Mouse (Mus musculus) cerebellum, adult (tissue): ENCODE measurements around the gene Degs2.
A peak's percentile ranks its signal among the peaks of the same experiment; 100 is the strongest.

Source experiments
- ATAC-seq: cut with Nextera tagmentation; 2 replicates; pipeline ENCODE4 v1.9.2; 2017; ENCODE audit warnings: mild to moderate bottlenecking, moderate library complexity, mixed read lengths; ENCODE audit not compliant: insufficient number of reproducible peaks, low FRiP score, low TSS enrichment

Gene Degs2

GRCm38 (mm10) chr12:108701221-108701620, 894 bp downstream of the Degs2 start:
- no peak for ATAC-seq

DNA sequence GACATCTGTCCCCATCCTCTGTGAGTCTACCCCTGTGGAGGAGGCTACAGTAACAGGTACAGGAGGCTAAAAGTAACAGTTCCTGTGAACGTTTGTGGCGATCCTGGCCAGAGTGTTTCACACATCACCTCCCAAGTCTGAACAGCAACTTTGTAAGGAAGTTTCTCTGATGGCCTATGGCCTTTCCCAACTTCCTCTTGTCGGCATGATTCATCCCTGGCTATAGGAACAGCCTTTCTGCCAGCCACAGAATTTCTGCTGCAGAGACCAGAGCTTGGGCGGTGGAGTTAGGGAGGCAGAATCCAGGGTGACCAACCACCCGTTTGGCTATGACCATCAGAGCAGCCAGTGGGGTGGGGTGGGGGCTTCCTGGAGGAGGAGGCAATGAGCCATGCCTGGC, 2.1 kb downstream of the Degs2 start:
- no peak for ATAC-seq

DNA sequence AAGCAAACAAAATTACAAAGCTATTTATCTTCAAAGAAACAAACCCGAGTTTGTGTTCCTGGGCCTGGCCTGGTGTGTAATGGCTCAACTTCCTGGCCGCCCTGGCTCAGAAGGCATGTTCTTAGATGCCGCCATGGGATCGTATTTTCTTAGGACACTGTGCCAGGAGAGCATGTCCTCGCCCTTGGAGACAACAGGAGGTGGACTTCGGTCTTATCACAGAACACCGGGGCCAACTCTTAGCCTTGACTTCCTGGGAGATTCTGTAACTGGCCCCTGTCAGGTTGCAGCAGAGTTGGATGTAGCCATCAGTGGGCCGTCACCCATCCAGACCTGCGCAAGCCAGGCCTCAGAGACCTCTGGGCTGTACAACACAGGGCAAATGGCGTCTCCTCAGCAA, 2.5 kb downstream of the Degs2 start:
- no peak for ATAC-seq

DNA sequence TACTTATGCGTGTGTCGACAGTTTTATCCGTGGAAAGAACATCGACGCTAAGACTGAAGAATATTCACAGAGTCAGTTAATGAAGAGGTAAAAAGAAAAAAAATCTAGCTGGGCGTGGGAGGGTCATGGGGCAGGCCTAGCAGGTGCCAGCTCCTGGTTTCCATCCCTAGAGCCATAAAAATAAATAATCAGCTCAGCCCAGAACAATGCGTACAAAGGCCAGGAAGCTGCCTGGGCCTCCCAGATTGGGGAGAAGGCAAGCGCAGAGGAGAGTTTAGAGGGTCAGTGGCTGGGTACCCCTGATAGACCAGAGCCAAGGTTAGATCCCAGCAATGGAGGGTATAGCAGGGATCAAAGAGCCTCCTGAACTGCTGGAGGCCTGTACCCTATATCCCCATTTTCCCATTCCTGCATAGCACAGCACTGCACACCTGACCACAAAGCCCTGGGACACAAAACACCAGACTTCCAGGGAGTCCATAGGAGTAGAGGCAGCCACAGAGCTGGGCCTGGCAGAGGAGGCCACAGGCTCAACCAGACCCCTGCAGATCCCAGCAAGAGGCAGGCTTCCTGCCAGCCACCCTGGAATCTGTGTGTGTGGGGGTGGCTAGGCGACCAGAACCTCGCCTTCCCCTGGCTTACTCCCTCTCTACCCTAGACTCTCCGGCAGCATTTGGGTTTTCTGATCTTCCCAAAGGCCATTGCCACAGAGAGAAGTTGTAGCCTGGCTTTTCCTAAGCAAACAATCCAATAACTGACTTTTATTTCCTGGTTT, 3.2 kb downstream of the Degs2 start:
- no peak for ATAC-seq

DNA sequence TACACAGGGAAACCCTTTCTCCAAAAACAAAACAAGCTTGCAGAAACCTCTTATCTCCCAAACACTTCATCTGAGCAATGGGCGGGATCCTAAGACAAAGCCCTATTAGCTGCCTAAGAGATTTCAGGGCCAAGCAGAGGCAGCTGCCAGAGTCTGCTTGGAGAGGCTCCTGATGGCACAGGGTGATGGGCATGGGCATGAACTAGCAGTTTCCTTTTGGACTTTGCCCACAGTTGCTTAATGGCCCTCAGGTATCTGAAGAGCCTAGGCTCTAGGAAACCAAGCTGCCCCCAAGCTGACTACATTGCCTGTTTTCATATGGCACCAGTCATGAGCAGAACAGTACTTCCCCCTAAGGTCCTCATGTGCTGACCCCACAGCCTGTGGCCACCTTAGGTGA, 7.9 kb downstream of the Degs2 start:
- no peak for ATAC-seq

GRCm38 (mm10) chr12:108693592-108693991, 8.5 kb downstream of the Degs2 start:
- ATAC-seq: no peak

DNA sequence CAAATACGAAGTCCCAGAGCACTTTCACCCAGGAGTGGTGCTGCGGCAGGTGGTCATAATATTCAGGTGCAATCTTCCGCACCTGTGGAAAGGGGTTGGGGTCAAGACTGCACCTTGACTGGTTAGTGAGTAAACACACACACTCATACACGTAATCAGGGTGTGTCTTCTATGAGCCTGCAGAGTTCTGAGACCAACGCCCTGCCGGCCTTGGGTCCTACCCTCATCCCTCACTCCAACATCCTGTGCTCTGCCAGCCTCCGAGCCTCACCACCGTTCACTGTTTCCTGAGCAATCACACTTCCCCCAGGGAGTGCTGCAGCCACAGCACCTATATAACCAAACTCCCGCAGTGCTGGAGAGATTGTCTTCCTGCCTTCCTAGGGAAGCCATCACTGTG, 11.6 kb downstream of the Degs2 start:
- ATAC-seq: no peak

DNA sequence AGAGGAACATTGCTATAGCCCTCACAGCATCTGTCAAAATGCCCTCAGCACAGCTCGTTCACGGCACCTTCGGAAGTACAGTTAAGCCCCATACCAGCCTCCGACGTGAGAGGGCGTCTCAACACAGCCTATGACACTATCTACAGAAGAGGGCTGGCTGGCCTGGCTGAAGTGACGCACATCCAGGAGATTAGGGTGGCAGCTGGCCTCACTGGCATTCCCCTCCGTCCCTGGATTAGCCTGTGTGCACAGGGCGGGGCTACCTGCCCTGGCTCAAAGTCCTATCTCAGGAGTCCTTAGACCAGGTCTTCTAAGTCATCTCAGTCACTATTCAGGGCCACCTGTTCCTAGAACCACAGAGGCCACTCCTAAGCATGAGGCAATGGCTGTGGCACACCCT, 12.9 kb downstream of the Degs2 start:
- ATAC-seq: no peak

DNA sequence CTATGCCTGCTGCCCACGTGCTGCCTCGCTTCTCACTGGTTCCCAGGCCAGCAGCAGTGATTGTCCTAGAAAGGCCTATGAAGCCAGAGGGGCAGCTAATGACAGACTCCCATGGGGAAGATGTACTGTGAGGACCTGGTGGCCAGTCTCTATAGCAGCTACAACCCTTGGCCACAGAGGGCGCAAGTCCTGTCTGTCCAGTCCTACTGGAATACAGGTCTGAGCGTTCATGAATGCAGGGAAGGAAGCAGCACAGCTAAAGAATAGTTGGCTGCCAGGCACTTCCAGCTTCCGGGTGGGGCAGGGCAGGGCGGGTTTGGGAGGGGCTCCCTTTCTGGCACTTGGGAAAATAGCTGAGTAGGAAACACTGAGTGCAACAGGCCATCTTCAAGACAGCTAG, 15.2 kb downstream of the Degs2 start:
- no peak for ATAC-seq

DNA sequence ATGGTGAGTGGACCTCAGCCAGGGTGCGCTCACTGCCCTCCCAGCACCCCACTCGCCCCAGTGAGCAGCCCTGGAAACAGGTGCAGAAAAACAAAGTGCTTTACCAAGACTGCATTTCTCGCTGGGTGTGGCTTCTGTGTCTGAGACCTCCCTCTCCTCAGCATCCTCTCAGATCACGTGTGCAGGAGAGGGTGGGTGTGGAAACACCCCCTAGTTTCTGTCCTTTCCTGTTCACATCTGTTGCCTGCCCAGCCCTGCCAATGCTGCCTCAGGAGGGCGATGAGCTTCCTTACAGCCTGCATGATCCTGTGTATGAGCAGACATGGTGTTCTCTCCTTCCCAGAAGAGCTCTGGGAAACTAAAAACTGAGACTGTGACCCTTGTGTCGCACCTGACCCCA, 15.7 kb downstream of the Degs2 start:
- ATAC-seq: no peak

DNA sequence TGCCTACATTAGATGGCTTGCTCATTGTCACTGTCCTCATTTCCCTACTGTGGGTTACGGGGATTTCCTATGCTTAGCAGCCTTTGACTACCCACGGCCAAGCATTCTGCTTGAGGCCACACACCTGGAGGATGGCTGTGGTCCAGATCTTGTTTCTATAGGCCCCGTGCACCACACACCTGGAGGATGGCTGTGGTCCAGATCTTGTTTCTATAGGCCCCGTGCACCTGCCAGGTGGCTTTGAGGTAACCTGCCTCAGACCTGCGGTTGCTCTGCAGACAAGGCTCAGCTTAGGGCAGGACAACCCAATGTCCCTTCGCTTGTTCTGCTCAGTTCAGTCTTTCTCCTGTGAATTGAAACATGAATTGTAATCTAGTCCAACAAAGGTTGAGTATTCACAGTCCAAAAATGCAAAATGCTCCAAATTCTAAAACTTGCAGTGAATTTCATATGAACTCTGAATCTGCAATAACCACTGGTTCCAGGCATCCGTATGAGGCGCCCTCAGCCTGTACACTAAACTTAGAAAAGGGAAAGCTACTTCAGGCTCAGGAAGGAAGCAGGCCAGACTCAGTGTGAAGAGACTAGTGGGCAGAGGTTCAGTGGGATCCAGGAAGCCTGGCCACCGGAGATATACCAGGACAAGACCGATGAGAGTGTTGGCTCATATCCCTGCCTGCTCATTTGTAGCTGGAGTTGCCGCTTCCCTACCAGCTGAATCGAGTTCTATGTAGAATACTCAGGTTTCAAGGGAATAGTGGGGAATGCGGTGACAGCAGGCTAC, 19.7 kb downstream of the Degs2 start:
- no peak for ATAC-seq

DNA sequence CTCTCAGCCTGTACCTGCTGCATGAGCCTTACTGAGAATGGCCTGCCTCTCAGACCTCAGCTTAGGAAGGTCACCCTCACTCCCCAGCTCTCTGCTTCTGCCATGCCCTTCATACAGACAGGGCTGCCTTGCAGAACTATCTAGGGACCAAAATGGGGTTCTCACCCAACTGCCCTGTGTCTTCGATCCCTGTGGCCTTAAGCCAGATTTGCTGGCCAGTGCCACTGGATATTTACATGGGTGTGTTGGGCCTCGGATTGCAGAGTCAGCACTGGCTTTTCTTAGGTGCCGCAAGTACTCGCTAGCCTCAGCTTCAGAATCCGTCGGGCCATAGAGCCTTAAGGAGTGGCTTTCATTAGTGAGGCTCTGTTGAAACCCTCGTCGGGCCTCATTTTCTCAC, 21.3 kb downstream of the Degs2 start:
- ATAC-seq: no peak

GRCm38 (mm10) chr12:108678366-108678765, 23.7 kb downstream of the Degs2 start:
- ATAC-seq: no peak

- ATAC-seq: no peak
Observed at GRCm38 (mm10) chr12:108677116-108677515, 25.0 kb downstream of the Degs2 start.

- ATAC-seq: no peak
Observed at GRCm38 (mm10) chr12:108675614-108676401, 26.3 kb downstream of the Degs2 start.

DNA sequence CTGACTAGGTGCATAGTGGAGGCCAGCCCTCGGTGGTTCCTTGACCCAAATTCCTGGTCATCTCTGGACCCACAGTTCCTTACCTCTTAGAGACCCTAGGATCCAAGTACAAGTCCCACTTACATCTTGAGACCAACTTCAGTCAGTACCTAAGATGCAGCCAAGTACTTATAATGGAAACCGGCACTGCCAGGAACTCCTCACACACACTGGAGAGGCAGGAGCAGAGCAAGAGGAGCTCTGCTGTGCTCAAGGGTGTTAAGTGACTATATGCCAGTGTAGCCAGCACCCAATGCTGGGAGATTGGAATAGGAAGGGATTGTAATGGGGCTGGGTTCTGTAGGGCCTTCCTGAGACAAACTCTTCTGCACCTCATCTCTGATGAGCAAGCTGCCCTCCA, 27.2 kb downstream of the Degs2 start:
- ATAC-seq: no peak

DNA sequence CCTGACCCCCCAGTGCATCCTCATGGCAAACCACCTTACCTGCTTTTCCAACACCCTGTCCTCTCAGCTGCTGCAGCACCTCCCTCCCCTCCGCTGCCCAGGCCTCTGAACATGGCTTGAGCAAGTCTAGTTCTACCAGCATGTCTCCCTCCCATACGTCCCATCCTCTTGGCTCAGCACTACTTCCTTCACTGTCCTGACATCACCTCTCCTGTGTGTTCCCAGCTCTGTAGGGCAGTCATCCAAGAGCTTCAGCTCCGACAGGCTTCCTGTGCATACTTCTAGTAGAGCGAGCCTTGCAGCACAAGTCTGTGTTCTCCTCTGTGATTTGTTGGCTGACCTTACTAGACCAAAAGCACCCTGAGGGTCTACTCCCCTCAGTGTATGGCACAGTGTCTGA, 27.6 kb downstream of the Degs2 start:
- peak; percentile 53; the same call in 1 of the 2 replicates for ATAC-seq

DNA sequence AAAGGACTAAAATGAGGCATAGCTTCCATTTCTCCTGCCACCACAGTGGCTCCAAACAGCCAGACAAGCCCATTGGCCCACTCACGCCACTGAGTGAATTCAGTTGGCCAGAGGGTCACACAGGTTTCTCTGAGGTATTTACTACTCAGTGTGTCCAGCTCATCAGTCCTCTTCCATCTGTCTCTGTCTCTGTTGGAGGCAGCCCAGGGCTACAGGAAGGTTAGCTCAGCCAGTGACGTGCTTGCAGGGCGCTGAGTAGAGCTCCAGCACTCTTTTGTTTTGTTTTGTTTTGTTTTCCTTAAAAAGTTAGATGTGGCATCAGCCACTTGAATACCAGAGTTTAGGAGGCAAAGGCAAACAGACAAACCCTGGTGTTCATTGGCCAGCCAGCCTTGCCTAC, 28.6 kb downstream of the Degs2 start:
- no peak for ATAC-seq

DNA sequence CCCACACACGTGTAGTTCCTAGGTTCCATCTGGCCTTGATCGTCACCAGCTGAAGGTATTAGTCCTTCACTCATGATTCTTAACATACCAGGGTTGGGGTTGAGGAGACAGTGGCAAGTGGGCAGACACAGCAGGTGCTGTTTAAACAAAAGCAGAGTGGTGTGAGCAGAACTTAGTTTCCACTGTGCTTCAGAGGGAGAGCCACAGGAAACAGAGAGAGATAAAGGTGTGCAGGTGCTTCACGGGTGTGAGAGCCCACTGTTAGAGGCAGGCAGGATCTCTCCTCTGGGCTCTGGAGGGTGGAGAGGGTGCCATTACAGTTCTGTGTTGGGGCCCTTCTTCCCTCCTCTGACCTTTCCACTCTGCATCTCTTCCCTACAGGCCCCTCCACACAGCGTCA, 29.2 kb downstream of the Degs2 start:
- no peak for ATAC-seq

GRCm38 (mm10) chr12:108671541-108671940, 30.6 kb downstream of the Degs2 start:
- ATAC-seq: no peak

DNA sequence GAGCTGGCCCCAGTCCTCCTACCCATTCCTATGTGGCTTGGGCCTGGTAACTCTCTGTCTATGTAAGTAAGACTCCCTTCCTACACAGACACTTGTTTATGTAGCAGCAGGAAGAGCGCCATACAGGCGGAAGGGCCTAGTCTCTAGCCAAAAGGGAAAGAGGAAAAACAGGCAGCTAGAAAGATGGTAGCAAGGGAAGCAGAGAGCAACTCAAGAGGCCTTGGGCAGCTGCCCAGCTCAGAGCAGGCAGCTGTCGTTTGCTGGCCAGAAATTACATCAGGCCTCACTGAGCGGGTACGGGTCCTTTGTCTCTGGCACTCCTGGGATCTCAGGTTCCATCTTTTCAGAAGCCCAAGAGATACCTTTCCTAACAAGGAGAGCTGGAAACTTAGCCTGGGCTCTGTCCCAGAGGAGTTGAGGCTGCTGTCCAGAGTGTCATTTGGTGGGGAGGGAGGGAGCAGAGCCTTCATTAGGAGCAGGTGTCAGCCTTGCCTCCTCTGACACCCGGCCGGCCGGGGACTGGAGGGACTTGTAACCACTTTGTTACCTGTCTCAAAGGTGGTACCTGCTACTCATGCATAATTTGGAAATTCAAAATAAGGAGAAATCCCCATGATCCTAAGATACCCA, 33.4 kb downstream of the Degs2 start:
- ATAC-seq: no peak
